Mouse (Mus musculus) small intestine, adult 2 months (tissue): ENCODE results near the gene Asic2. TPM values are rescaled to one million over a fixed set of nuclear protein-coding genes. Genes with fewer than 3 reads are reported as not detected.
"Not testable (repeated sequence)": the region's sequence is repeated elsewhere in the genome, so short reads cannot be mapped to it uniquely, and the experiment has no call there.

ENCODE experiments used
- H3K27ac ChIP-seq: fragments of 200-500 bp; 2 replicates; pipeline ENCODE4 v1.5.1; 2012; ENCODE audit warnings: low read depth, low read length, control low read depth, inconsistent platforms; ENCODE audit not compliant: insufficient read depth
- H3K27me3 ChIP-seq: fragments of 200-500 bp; 2 replicates; pipeline ENCODE4 v1.6.1; 2012; ENCODE audit warnings: mild to moderate bottlenecking, moderate library complexity, low read length, inconsistent platforms; ENCODE audit not compliant: control insufficient read depth, insufficient read depth
- H3K36me3 ChIP-seq: fragments of 200-500 bp; 2 replicates; pipeline ENCODE4 v1.6.1; 2012; ENCODE audit warnings: mild to moderate bottlenecking, low read length, control low read depth, inconsistent platforms; ENCODE audit not compliant: control insufficient read depth, insufficient read depth
- H3K4me1 ChIP-seq: fragments of 200-500 bp; 2 replicates; pipeline ENCODE4 v1.6.1; 2012; ENCODE audit warnings: low read length, inconsistent platforms, mixed read lengths; ENCODE audit not compliant: control insufficient read depth, insufficient read depth, insufficient read length
- H3K4me3 ChIP-seq: fragments of 200-500 bp; 2 replicates; pipeline ENCODE4 v1.5.1; 2012; ENCODE audit warnings: low read depth, mild to moderate bottlenecking, control low read depth, inconsistent platforms, low read length, moderate library complexity
- CTCF ChIP-seq: fragments of 200-500 bp; IDR thresholded peaks from 2 replicates; pipeline ENCODE4 v1.5.1; 2012; ENCODE audit warnings: low read depth, mild to moderate bottlenecking, control low read depth, inconsistent platforms, low read length, moderate library complexity, mixed read lengths; ENCODE audit not compliant: insufficient replicate concordance, insufficient read length; ENCODE audit errors: extremely low read depth
- POLR2A ChIP-seq: fragments of 200-500 bp; IDR thresholded peaks from 2 replicates; pipeline ENCODE4 v1.6.1; 2012; ENCODE audit warnings: low read depth, mild to moderate bottlenecking, control low read depth, inconsistent platforms, low read length, moderate library complexity
- WGBS: fragments of 180-500 bp; shearing (Covaris S2); methylation state at CpG from one replicate; pipeline ENCODE4 v1.1.7; 2018; 5-methylcytosine and 5-hydroxymethylcytosine counted together
- polyA plus RNA-seq: library from polyadenylated mRNA; depleted of rRNA; stranded (reverse); fragments of >200 nt; gene quantifications from 2 replicates; pipeline ENCODE4 v1.2.3, GENCODE M21; 2012

Asic2 gene
- polyA plus RNA-seq, 1 experiment: 1.4 TPM

- no peak overlapping the region for H3K4me3 ChIP-seq
- 74% methylated on average over 1 of the region's 1 CpGs for WGBS
- H3K27ac ChIP-seq: no peak overlapping the region
- no peaks in the 10 kb centered on the region for H3K4me1 ChIP-seq
- H3K27me3 ChIP-seq: no peaks in the 10 kb centered on the region
- no peaks in the 10 kb centered on the region for H3K36me3 ChIP-seq
- TF ChIP-seq CTCF (no peak), POLR2A (no peak)
These were observed 696.8 kb downstream of the Asic2 start for GRCm38 (mm10) chr11:81271422-81271821.

GRCm38 (mm10) chr11:81270518-81270917 lies 697.7 kb downstream of the Asic2 start:
- TF ChIP-seq POLR2A: no peak
- TF ChIP-seq CTCF: no peak
- Histone ChIP-seq H3K27ac (no peak overlapping the region), H3K27me3 (no peaks in the 10 kb centered on the region), H3K4me3 (no peak overlapping the region), H3K36me3 (no peaks in the 10 kb centered on the region), H3K4me1 (no peaks in the 10 kb centered on the region)
- WGBS: 77% methylated on average over 7 of the region's 7 CpGs

DNA sequence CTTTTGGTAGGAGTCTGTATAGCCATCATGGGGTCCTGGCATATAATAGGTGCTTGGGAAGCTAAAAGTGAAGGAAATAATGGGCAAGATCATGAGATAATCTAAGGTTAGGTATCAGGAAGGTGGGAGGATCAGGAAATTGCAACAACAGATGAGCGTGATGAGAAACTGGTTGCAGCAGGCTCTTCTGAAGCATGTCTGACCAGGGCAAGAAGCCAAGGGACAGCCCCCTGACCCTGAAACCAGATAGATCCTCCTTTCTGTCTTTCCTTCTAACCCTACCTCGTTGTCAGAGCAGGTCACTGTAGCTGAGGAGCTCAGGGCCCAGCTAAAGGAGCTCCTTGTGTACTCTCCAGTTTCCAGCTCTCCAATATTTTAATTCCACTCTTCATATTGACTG lies 704.5 kb downstream of the Asic2 start:
- no peak for TF ChIP-seq POLR2A
- no peak for TF ChIP-seq CTCF
- no peaks in the 10 kb centered on the region for H3K4me1 ChIP-seq

GRCm38 (mm10) chr11:81263193-81263592 lies 705.1 kb downstream of the Asic2 start:
- Histone ChIP-seq H3K27ac (no peak overlapping the region), H3K4me1 (no peaks in the 10 kb centered on the region), H3K27me3 (no peaks in the 10 kb centered on the region), H3K4me3 (no peak overlapping the region), H3K36me3 (no peaks in the 10 kb centered on the region)
- WGBS: 58% methylated on average over 1 of the region's 1 CpGs
- no peak for TF ChIP-seq POLR2A
- TF ChIP-seq CTCF: no peak

More for the DNA sequence above, 704.5 kb downstream of the Asic2 start:
- H3K4me3 ChIP-seq: no peak overlapping the region
- no peaks in the 10 kb centered on the region for H3K36me3 ChIP-seq
- H3K27me3 ChIP-seq: no peaks in the 10 kb centered on the region
- no peak overlapping the region for H3K27ac ChIP-seq
- WGBS: 49% methylated on average over 2 of the region's 2 CpGs

DNA sequence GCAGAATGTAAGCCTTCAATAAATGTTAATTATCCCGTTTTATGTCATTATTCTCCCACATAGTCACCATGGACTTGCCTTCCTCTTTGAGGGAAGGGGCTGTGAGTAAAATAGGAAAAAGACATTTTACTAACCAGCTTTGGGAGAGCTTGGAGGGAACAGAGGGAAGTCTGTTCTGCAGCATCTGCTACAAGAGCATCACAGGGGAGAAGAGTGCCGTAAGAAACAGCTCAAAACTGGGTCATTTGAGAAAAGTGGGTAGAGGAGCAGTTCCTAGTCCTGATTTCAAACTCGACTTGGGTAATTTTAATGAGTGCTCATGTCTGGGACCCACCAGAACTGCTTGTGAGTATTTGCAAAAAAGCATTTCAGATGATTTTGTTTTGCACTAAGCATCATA lies 707.0 kb downstream of the Asic2 start:
- TF ChIP-seq POLR2A (no peak), CTCF (no peak)
- no peak overlapping the region for H3K4me3 ChIP-seq
- no peak overlapping the region for H3K27ac ChIP-seq
- no peaks in the 10 kb centered on the region for H3K4me1 ChIP-seq
- no peaks in the 10 kb centered on the region for H3K36me3 ChIP-seq
- WGBS: 82% methylated on average over 3 of the region's 3 CpGs
- H3K27me3 ChIP-seq: no peaks in the 10 kb centered on the region

GRCm38 (mm10) chr11:81241183-81241582 lies 727.1 kb downstream of the Asic2 start:
- WGBS: 92% methylated on average over 18 of the region's 18 CpGs
- not testable (repeated sequence) for H3K27me3 ChIP-seq

GRCm38 (mm10) chr11:81239966-81240681 lies 728.1 kb downstream of the Asic2 start:
- Histone ChIP-seq H3K36me3 (no peaks in the 10 kb centered on the region), H3K4me1 (no peaks in the 10 kb centered on the region), H3K27ac (no peak overlapping the region), H3K27me3 (no peaks in the 10 kb centered on the region), H3K4me3 (no peak overlapping the region)
- 30% methylated on average over 13 of the region's 13 CpGs for WGBS
- no peak for TF ChIP-seq POLR2A
- TF ChIP-seq CTCF: peak; percentile 42; the same call in 1 of the 2 replicates

More at GRCm38 (mm10) chr11:81241183-81241582, 727.1 kb downstream of the Asic2 start:
- H3K4me3 ChIP-seq, H3K36me3 ChIP-seq, H3K4me1 ChIP-seq, H3K27ac ChIP-seq: not testable (repeated sequence)

GRCm38 (mm10) chr11:81239091-81239490 lies 729.2 kb downstream of the Asic2 start:
- H3K4me1 ChIP-seq: no peaks in the 10 kb centered on the region
- H3K4me3 ChIP-seq: no peak overlapping the region
- TF ChIP-seq POLR2A: no peak
- TF ChIP-seq CTCF: no peak
- no peak overlapping the region for H3K27ac ChIP-seq
- 73% methylated on average over 2 of the region's 2 CpGs for WGBS
- no peaks in the 10 kb centered on the region for H3K27me3 ChIP-seq
- no peaks in the 10 kb centered on the region for H3K36me3 ChIP-seq
